ENCODE assay signal across 21 mouse cellular contexts in the genomic region with DNA sequence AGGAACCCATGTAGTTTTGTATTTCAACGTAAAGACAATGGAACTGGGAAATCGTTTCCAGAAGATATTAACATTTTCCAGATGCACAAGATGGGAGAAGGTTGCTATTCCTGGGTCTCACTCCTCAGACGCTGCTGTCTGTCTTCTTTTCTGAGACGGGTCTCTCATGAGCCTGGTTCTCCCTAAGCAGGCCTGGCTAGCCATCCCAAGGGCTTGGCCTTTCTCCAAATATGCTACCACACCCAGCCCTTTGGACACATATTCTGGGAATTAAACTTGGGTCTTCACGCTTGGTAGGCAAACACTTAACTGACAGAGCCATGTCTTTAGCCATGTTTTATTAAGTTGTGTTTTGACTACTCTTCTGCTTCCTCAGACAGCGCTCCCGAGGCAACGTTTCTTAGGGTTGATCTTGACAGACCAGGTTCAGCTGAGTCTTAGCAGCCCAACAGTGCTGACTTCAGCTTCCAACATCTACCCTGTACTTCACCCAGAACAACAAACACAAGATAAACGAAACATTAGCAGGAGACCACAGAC. TPM values are rescaled to one million over a fixed set of nuclear protein-coding genes. Genes with fewer than 3 reads are reported as not detected.
A peak's percentile ranks its signal among the peaks of the same experiment; 100 is the strongest.
DNase-seq lines count a peak whose midpoint lies in the region; ATAC-seq and TF ChIP-seq lines count a peak whose summit lies in the region.
"Had no signal": no experiment of that assay in that cellular context is flagged by ENCODE, and none has a peak within 500 bp of the region (broad histone marks: within the 10 kb centered on the region; RNA-seq: fewer than 3 reads in every experiment).

No protein-coding gene starts in this region.

- no peak for TF ChIP-seq POLR2A in cortical plate, adult 2 months (IDR thresholded peaks at IDR 0.05; ENCODE audit: extremely low read depth, insufficient read depth, low read length)

- H3K4me3 ChIP-seq in limb, embryonic 15.5 days: no peak overlapping the region
- H3K4me3 ChIP-seq in limb, embryonic 10.5 days: no peak overlapping the region
- no peak overlapping the region for H3K4me3 ChIP-seq in cortical plate, adult 2 months (ENCODE audit: insufficient read depth, low read length)
- no peak overlapping the region for H3K4me3 ChIP-seq in stomach, postnatal 0 days (ENCODE audit: low read depth, low read length)
- H3K4me3 ChIP-seq: forebrain, embryonic 12.5 days; heart, embryonic 13.5 days; hindbrain, embryonic 15.5 days; liver, embryonic 13.5 days; lung, embryonic 15.5 days; midbrain, embryonic 12.5 days; myocyte had no signal

- no peak for TF ChIP-seq CTCF in cortical plate, adult 2 months (IDR thresholded peaks at IDR 0.05; ENCODE audit: extremely low read depth, insufficient read depth, low read length)
- no peak for TF ChIP-seq CTCF in stomach, postnatal 0 days (IDR thresholded peaks at IDR 0.05; ENCODE audit: low read depth)

- peaks cover 8% of the 10 kb centered on the region; the same call in 1 of the 2 replicates for H3K36me3 ChIP-seq in limb, embryonic 15.5 days
- peaks cover 12% of the 10 kb centered on the region; the same call in 1 of the 2 replicates for H3K36me3 ChIP-seq in limb, embryonic 10.5 days
- H3K36me3 ChIP-seq in stomach, postnatal 0 days (ENCODE audit: control insufficient read depth, insufficient read depth, low read length): no peaks in the 10 kb centered on the region
- H3K36me3 ChIP-seq: forebrain, embryonic 12.5 days; liver, embryonic 13.5 days; lung, embryonic 15.5 days; midbrain, embryonic 12.5 days had no signal

- no peaks in the 10 kb centered on the region for H3K9me3 ChIP-seq in limb, embryonic 15.5 days
- H3K9me3 ChIP-seq in limb, embryonic 10.5 days (replicated peaks): no peaks in the 10 kb centered on the region
- no peaks in the 10 kb centered on the region for H3K9me3 ChIP-seq in stomach, postnatal 0 days (ENCODE audit: control insufficient read depth, low read length)
- H3K9me3 ChIP-seq: forebrain, embryonic 12.5 days; heart, embryonic 13.5 days; hindbrain, embryonic 15.5 days; liver, embryonic 13.5 days; lung, embryonic 15.5 days; midbrain, embryonic 12.5 days had no signal

- 62% methylated on average over 9 of the region's 9 CpGs for WGBS in limb, embryonic 15.5 days
- WGBS in limb, embryonic 10.5 days: 90% methylated on average over 9 of the region's 9 CpGs
- WGBS in stomach, postnatal 0 days: 43% methylated on average over 9 of the region's 9 CpGs

- DNase-seq in heart, adult 11 months: peak; percentile 83
- no peak for DNase-seq in heart, postnatal 14 days
- DNase-seq in limb, embryonic 10.5 days (ENCODE audit: low spot score): no peak
- DNase-seq in stomach, postnatal 0 days (ENCODE audit: low spot score): no peak
- no peak for DNase-seq in spleen, adult 18-20 months
- DNase-seq: adrenal gland, adult 2 months; cerebellum, adult 8-10 months; heart, postnatal 36 days; kidney, adult 18-20 months; kidney, postnatal 14 days; liver, embryonic 13.5 days; thymus, adult 18-20 months had no signal

- no peaks in the 10 kb centered on the region for H3K27me3 ChIP-seq in limb, embryonic 15.5 days
- H3K27me3 ChIP-seq in limb, embryonic 10.5 days (ENCODE audit: low read depth, poor library complexity, severe bottlenecking): no peaks in the 10 kb centered on the region
- H3K27me3 ChIP-seq in stomach, postnatal 0 days (ENCODE audit: control insufficient read depth, insufficient read depth, low read length): no peaks in the 10 kb centered on the region
- H3K27me3 ChIP-seq: forebrain, embryonic 12.5 days; heart, embryonic 13.5 days; hindbrain, embryonic 15.5 days; liver, embryonic 13.5 days; lung, embryonic 15.5 days; midbrain, embryonic 12.5 days had no signal

- intact Hi-C loops in heart, postnatal 14 days (cut with DNase I): loop anchor here (5.0 kb wide), 1 partner anchor 48 kb away; a partner anchor contains a TSS

- ATAC-seq in limb, embryonic 15.5 days (ENCODE audit: insufficient number of reproducible peaks, low FRiP score, low TSS enrichment, low read depth): no peak
- ATAC-seq in stomach, postnatal 0 days (ENCODE audit: low FRiP score, low TSS enrichment): no peak

- H3K4me1 ChIP-seq in limb, embryonic 15.5 days: no peaks in the 10 kb centered on the region
- no peaks in the 10 kb centered on the region for H3K4me1 ChIP-seq in limb, embryonic 10.5 days
- H3K4me1 ChIP-seq in cortical plate, adult 2 months (ENCODE audit: control insufficient read depth, insufficient read depth, low read length): peaks cover 7% of the 10 kb centered on the region
- H3K4me1 ChIP-seq in stomach, postnatal 0 days (replicated peaks; ENCODE audit: control insufficient read depth, insufficient read depth): no peaks in the 10 kb centered on the region
- H3K4me1 ChIP-seq: forebrain, embryonic 12.5 days; heart, embryonic 13.5 days; hindbrain, embryonic 15.5 days; lung, embryonic 15.5 days; midbrain, embryonic 12.5 days had no signal

- H3K27ac ChIP-seq in limb, embryonic 15.5 days: 0 out of 2 replicates have a peak overlapping the region, but pooled peaks have one; percentile 6
- H3K27ac ChIP-seq in limb, embryonic 10.5 days: no peak overlapping the region
- H3K27ac ChIP-seq in cortical plate, adult 2 months (ENCODE audit: insufficient read depth, low read length): peak overlapping the region; percentile 31
- 0 out of 2 replicates have a peak overlapping the region, but pooled peaks have one; percentile 18 for H3K27ac ChIP-seq in stomach, postnatal 0 days (replicated peaks)
- H3K27ac ChIP-seq: forebrain, embryonic 12.5 days; heart, embryonic 13.5 days; hindbrain, embryonic 15.5 days; liver, embryonic 13.5 days; lung, embryonic 15.5 days; macrophage; midbrain, embryonic 12.5 days had no signal

- no peak overlapping the region for H3K4me2 ChIP-seq in limb, embryonic 15.5 days
- no peak overlapping the region for H3K4me2 ChIP-seq in stomach, postnatal 0 days (replicated peaks; ENCODE audit: low read depth)
- H3K4me2 ChIP-seq: forebrain, embryonic 12.5 days; heart, embryonic 13.5 days; hindbrain, embryonic 15.5 days; liver, embryonic 13.5 days; lung, embryonic 15.5 days; midbrain, embryonic 12.5 days had no signal

- H3K9ac ChIP-seq in limb, embryonic 15.5 days: no peak overlapping the region
- no peak overlapping the region for H3K9ac ChIP-seq in stomach, postnatal 0 days (ENCODE audit: low read length)
- H3K9ac ChIP-seq: forebrain, embryonic 12.5 days; heart, embryonic 13.5 days; hindbrain, embryonic 15.5 days; liver, embryonic 13.5 days; lung, embryonic 15.5 days; midbrain, embryonic 12.5 days had no signal

- TF ChIP-seq EP300 in stomach, postnatal 0 days (optimal IDR thresholded peaks at IDR 0.05): no peak

RNA-seq across cellular contexts. Expression of a gene that starts 18.5 kb away (rescaled TPM):
- total RNA-seq in heart, postnatal 14 days (2021): 1 to 10 TPM; 3.6 to 4.7 TPM
- 8.4 and 9.5 TPM in 2 replicates for polyA plus RNA-seq in limb, embryonic 15.5 days (2015; fragmentation: Nextera tagmentation; extraction: Ambion mirVana)
- 7.1 and 7.9 TPM in 2 replicates for polyA plus RNA-seq in limb, embryonic 10.5 days (2016; fragmentation: Nextera tagmentation; extraction: Ambion mirVana)
- 7.5 and 7.6 TPM in 2 replicates for polyA plus RNA-seq in cortical plate, adult 2 months (2012; rRNA removed)
- 3.3 and 4.2 TPM in 2 replicates for polyA plus RNA-seq in stomach, postnatal 0 days (2015; fragmentation: Nextera tagmentation; extraction: Ambion mirVana)

RNA-seq across cellular contexts. Expression of a gene that starts 46.9 kb away (rescaled TPM):
- total RNA-seq in heart, postnatal 14 days (2021): 10 to 100 TPM; 20.4 to 22.7 TPM
- polyA plus RNA-seq in limb, embryonic 15.5 days (2015; fragmentation: Nextera tagmentation; extraction: Ambion mirVana): 77.1 and 79.7 TPM in 2 replicates
- polyA plus RNA-seq in limb, embryonic 10.5 days (2016; fragmentation: Nextera tagmentation; extraction: Ambion mirVana): 2.4 and 3.9 TPM in 2 replicates
- polyA plus RNA-seq in cortical plate, adult 2 months (2012; rRNA removed): 11.8 and 13.2 TPM in 2 replicates
- 62.4 and 67.3 TPM in 2 replicates for polyA plus RNA-seq in stomach, postnatal 0 days (2015; fragmentation: Nextera tagmentation; extraction: Ambion mirVana)
